Mouse (Mus musculus): ENCODE results near the gene Gm45213. TPM values are rescaled to one million over a fixed set of nuclear protein-coding genes. Genes with fewer than 3 reads are reported as not detected.

The Gm45213 gene
- total RNA-seq (2021) (not detected), polyA plus RNA-seq (2012; rRNA removed) (not detected in 2 replicates)
- long read RNA-seq, partial matches to known transcripts: 0 of 1 reads
- long read RNA-seq, other reads (novel, unspliced or antisense): 1 of 1 reads

- H3K36me3 ChIP-seq (ENCODE audit: control insufficient read depth, insufficient read depth, low read length): no peaks in the 10 kb centered on the region
- intact Hi-C loops (cut with DNase I): no loop called here
- no peak for TF ChIP-seq EP300 (IDR thresholded peaks at IDR 0.05; ENCODE audit: insufficient read depth, low read depth, low read length)
- TF ChIP-seq CTCF (IDR thresholded peaks at IDR 0.05): no peak
- no peak for TF ChIP-seq POLR2A (IDR thresholded peaks at IDR 0.05; ENCODE audit: insufficient read depth, low read depth, low read length)
- H3K9ac ChIP-seq (ENCODE audit: low read depth, low read length): no peak within 1 kb of the TSS
- H3K4me1 ChIP-seq (ENCODE audit: control insufficient read depth, insufficient read depth, low read length): no peaks in the 10 kb centered on the region
- no peak within 1 kb of the TSS for H3K27ac ChIP-seq
- H3K79me2 ChIP-seq (replicated peaks; ENCODE audit: control insufficient read depth, insufficient read depth, low read length): no peaks in the 10 kb centered on the region
- WGBS: 70% methylated on average over 10 of the region's 10 CpGs
- H3K27me3 ChIP-seq (ENCODE audit: control insufficient read depth, insufficient read depth, low read length): no peaks in the 10 kb centered on the region
- H3K4me3 ChIP-seq: no peak within 1 kb of the TSS
- no peak for DNase-seq
These were observed at the start of gene Gm45213 for GRCm38 (mm10) chr7:66043552-66044459. Gm45213 (plus strand) TSS chr7:66043602.

GRCm38 (mm10) chr7:66001035-66001754, 42.2 kb upstream of the Gm45213 start:
- Histone ChIP-seq H3K27ac (no peak overlapping the region), H3K4me1 (ENCODE audit: control insufficient read depth, insufficient read depth, low read length) (no peaks in the 10 kb centered on the region), H3K9ac (ENCODE audit: low read depth, low read length) (no peak overlapping the region), H3K4me3 (no peak overlapping the region), H3K79me2 (replicated peaks; ENCODE audit: control insufficient read depth, insufficient read depth, low read length) (no peaks in the 10 kb centered on the region), H3K36me3 (ENCODE audit: control insufficient read depth, insufficient read depth, low read length) (no peaks in the 10 kb centered on the region), H3K27me3 (ENCODE audit: control insufficient read depth, insufficient read depth, low read length) (no peaks in the 10 kb centered on the region)
- intact Hi-C loops (cut with DNase I): no loop called here
- DNase-seq: no peak
- 88% methylated on average over 16 of the region's 16 CpGs for WGBS
- TF ChIP-seq CTCF (IDR thresholded peaks at IDR 0.05) (no peak), EP300 (IDR thresholded peaks at IDR 0.05; ENCODE audit: insufficient read depth, low read depth, low read length) (no peak), POLR2A (IDR thresholded peaks at IDR 0.05; ENCODE audit: insufficient read depth, low read depth, low read length) (no peak)

DNA sequence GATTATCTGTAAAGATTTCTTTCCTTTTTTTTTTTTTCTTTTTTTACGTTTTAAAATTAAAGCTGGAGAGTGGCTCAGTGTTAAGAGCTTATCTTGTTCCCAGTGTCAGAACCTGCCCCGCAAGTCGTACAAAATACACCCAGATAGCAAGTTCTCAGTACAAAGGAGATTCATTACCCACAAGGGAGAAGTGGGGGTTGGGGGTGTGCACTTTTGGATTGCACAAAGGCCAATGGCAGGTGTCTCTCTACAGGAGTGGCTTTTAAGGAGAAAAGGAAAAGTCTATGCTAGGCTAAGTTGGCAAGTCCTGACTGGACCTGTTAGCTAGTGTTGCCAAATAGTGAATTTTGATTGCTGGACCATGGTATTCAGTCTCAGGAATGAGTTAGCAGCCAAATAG, 41.6 kb upstream of the Gm45213 start:
- intact Hi-C loops (cut with DNase I): no loop called here
- Histone ChIP-seq H3K36me3 (ENCODE audit: control insufficient read depth, insufficient read depth, low read length) (no peaks in the 10 kb centered on the region), H3K9ac (ENCODE audit: low read depth, low read length) (no peak overlapping the region), H3K27ac (no peak overlapping the region), H3K27me3 (ENCODE audit: control insufficient read depth, insufficient read depth, low read length) (no peaks in the 10 kb centered on the region), H3K4me3 (no peak overlapping the region), H3K4me1 (ENCODE audit: control insufficient read depth, insufficient read depth, low read length) (no peaks in the 10 kb centered on the region), H3K79me2 (replicated peaks; ENCODE audit: control insufficient read depth, insufficient read depth, low read length) (no peaks in the 10 kb centered on the region)
- 53% methylated on average over 3 of the region's 3 CpGs for WGBS
- no peak for TF ChIP-seq EP300 (IDR thresholded peaks at IDR 0.05; ENCODE audit: insufficient read depth, low read depth, low read length)
- TF ChIP-seq CTCF (IDR thresholded peaks at IDR 0.05): no peak
- no peak for TF ChIP-seq POLR2A (IDR thresholded peaks at IDR 0.05; ENCODE audit: insufficient read depth, low read depth, low read length)
- no peak for DNase-seq

GRCm38 (mm10) chr7:66003447-66003846, 40.0 kb upstream of the Gm45213 start:
- DNase-seq: no peak
- intact Hi-C loops (cut with DNase I): no loop called here
- H3K27ac ChIP-seq: no peak overlapping the region
- no peak overlapping the region for H3K9ac ChIP-seq (ENCODE audit: low read depth, low read length)
- TF ChIP-seq EP300 (IDR thresholded peaks at IDR 0.05; ENCODE audit: insufficient read depth, low read depth, low read length): no peak
- no peak for TF ChIP-seq POLR2A (IDR thresholded peaks at IDR 0.05; ENCODE audit: insufficient read depth, low read depth, low read length)
- no peak for TF ChIP-seq CTCF (IDR thresholded peaks at IDR 0.05)
- no peak overlapping the region for H3K4me3 ChIP-seq
- no peaks in the 10 kb centered on the region for H3K79me2 ChIP-seq (replicated peaks; ENCODE audit: control insufficient read depth, insufficient read depth, low read length)
- no peaks in the 10 kb centered on the region for H3K36me3 ChIP-seq (ENCODE audit: control insufficient read depth, insufficient read depth, low read length)
- H3K27me3 ChIP-seq (ENCODE audit: control insufficient read depth, insufficient read depth, low read length): no peaks in the 10 kb centered on the region
- 88% methylated on average over 5 of the region's 5 CpGs for WGBS
- H3K4me1 ChIP-seq (ENCODE audit: control insufficient read depth, insufficient read depth, low read length): no peaks in the 10 kb centered on the region

DNA sequence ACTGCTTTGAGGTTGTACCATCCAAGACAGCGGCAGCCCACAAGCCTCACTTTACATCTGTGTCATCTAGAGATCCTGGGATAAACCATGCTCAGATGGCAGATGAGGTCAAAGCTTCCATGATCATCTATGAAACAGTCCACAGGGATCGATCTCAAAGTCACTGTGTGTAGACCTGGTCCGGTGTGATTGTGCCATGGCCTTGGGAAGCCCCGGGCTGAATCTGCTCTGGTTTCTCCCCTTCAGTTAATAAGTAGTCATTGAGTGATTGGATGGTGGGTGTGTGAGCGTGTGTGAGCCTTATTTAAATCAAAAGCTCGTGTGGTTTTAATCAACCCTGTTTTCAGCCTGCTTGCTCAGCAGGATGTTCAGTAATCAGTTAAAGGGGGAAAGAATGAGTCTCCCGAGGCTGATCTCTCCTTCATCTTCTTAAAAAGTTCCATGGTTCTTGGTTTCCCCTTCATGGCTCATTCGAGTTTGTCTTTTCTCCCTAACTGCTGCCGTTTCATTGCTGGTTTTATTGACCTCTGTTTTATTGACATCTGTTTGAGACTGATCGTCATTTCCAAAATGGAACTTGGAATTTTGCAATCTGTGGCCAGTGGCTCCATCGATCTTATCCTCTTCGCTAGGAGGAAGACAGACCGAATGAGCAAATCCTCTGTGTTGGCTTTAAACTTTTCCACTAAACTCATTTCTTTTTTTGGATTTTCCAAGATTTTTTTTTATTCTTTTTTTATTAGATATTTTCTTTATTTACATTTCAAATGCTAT, 39.4 kb upstream of the Gm45213 start:
- Histone ChIP-seq H3K27ac (no peak overlapping the region), H3K4me1 (ENCODE audit: control insufficient read depth, insufficient read depth, low read length) (no peaks in the 10 kb centered on the region), H3K27me3 (ENCODE audit: control insufficient read depth, insufficient read depth, low read length) (no peaks in the 10 kb centered on the region), H3K4me3 (no peak overlapping the region), H3K36me3 (ENCODE audit: control insufficient read depth, insufficient read depth, low read length) (no peaks in the 10 kb centered on the region), H3K79me2 (replicated peaks; ENCODE audit: control insufficient read depth, insufficient read depth, low read length) (no peaks in the 10 kb centered on the region), H3K9ac (ENCODE audit: low read depth, low read length) (no peak overlapping the region)
- WGBS: 78% methylated on average over 13 of the region's 13 CpGs
- intact Hi-C loops (cut with DNase I): no loop called here
- no peak for TF ChIP-seq CTCF (IDR thresholded peaks at IDR 0.05)
- no peak for TF ChIP-seq POLR2A (IDR thresholded peaks at IDR 0.05; ENCODE audit: insufficient read depth, low read depth, low read length)
- TF ChIP-seq EP300 (IDR thresholded peaks at IDR 0.05; ENCODE audit: insufficient read depth, low read depth, low read length): no peak
- DNase-seq: no peak

Measured in heart, adult 2 months (tissue).